Mouse (Mus musculus) intestine, postnatal 0 days (tissue): ENCODE results near the gene Psmb6. TPM values are rescaled to one million over a fixed set of nuclear protein-coding genes. Genes with fewer than 3 reads are reported as not detected.
"Not testable (repeated sequence)": the region's sequence is repeated elsewhere in the genome, so short reads cannot be mapped to it uniquely, and the experiment has no call there.

ENCODE experiments used
- ATAC-seq: fragments of 200-750 bp; cut with Nextera tagmentation; 2 replicates; pipeline ENCODE4 v1.8.0; 2017; ENCODE audit warnings: mild to moderate bottlenecking, moderate TSS enrichment, moderate library complexity
- H3K27ac ChIP-seq: fragments of 300-500 bp; sonication (generic); 2 replicates; pipeline ENCODE4 v1.5.1; 2014; ENCODE audit warnings: mild to moderate bottlenecking, low read depth, low read length, moderate library complexity
- H3K27me3 ChIP-seq: fragments of 300-500 bp; sonication (generic); replicated peaks from 2 replicates; pipeline ENCODE4 v1.6.1; 2014; ENCODE audit warnings: low read length, mixed read lengths; ENCODE audit not compliant: control insufficient read depth, insufficient read depth
- H3K36me3 ChIP-seq: fragments of 300-500 bp; sonication (generic); 2 replicates; pipeline ENCODE4 v1.6.1; 2014; ENCODE audit warnings: mild to moderate bottlenecking, moderate library complexity; ENCODE audit not compliant: control insufficient read depth, insufficient read depth
- H3K4me1 ChIP-seq: fragments of 300-500 bp; sonication (generic); replicated peaks from 2 replicates; pipeline ENCODE4 v1.6.1; 2014; ENCODE audit warnings: antibody characterized with exemption, low read length, mixed read lengths; ENCODE audit not compliant: control insufficient read depth, insufficient read depth
- H3K4me2 ChIP-seq: fragments of 300-500 bp; sonication (generic); replicated peaks from 2 replicates; pipeline ENCODE4 v1.6.1; 2014; ENCODE audit warnings: low read depth, mild to moderate bottlenecking, moderate library complexity
- H3K4me3 ChIP-seq: fragments of 300-500 bp; sonication (generic); 2 replicates; pipeline ENCODE4 v1.5.1; 2014; ENCODE audit warnings: low read depth, low read length
- H3K9ac ChIP-seq: fragments of 300-500 bp; sonication (generic); 2 replicates; pipeline ENCODE4 v1.6.1; 2014; ENCODE audit warnings: mild to moderate bottlenecking, low read depth, low read length
- H3K9me3 ChIP-seq: fragments of 300-500 bp; sonication (generic); 2 replicates; pipeline ENCODE4 v1.6.1; 2016; ENCODE audit warnings: mixed run types; ENCODE audit not compliant: control insufficient read depth
- CTCF ChIP-seq: sonication (generic); IDR thresholded peaks from 2 replicates; pipeline ENCODE4 v1.5.1; 2016; ENCODE audit warnings: low read depth, mild to moderate bottlenecking, control low read depth, antibody characterized with exemption, moderate library complexity
- WGBS: fragments of 180-500 bp; shearing (Covaris S2); extraction: QIAGEN DNeasy Blood & Tissue Kit; methylation state at CpG from one replicate; pipeline ENCODE4 v1.1.7; 2014; 5-methylcytosine and 5-hydroxymethylcytosine counted together
- polyA plus RNA-seq: library from polyadenylated mRNA; unstranded; fragments of >200 nt; fragmentation: Nextera tagmentation; extraction: Ambion mirVana; gene quantifications from 2 replicates; pipeline ENCODE4 v1.2.1, GENCODE M21; 2015

Psmb6 gene
- polyA plus RNA-seq, 1 experiment from 2014 or later, result 489 TPM

DNA sequence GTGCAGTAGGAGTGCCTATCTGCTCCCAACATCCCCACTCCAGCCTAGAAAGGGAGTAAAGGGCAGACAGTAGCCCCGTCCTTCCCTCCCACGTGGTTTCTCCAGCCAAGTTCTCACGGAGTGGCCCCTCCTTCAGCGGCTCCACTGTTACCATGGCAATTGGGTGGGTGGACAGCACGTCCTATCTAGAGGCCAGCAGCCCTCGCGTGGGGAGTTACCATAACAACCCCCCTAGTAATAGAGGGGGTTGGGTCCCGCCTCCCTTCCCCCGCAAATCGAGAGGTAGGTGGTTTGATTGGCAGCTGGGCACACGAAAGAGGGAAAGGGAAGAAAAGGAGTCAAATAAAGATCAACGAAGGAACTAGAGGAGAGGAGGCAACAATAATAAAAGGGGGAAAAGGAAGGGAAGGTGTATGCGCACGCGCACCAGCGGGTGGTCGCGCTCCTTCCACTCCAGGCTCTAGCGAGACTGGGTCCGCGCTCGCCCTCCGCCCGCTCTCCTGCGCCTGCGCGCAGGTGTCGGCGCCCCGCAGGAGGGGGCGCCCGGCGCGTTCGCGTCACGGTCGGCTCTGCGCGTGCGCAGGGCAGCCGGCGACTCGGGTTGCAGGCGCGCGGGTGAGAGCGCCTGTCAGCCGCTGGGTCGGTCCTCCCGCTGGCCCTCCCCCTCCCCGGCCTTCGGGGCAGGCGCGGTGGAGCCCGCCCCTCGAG is 37.3 kb downstream of the Psmb6 start, which contains the start of gene Mink1:
Gene Mink1 (plus strand): TSS at position 595 of the 708 bp plus-strand sequence.
- Histone ChIP-seq H3K4me2 (peak within 1 kb of the TSS; percentile 98), H3K9ac (peak within 1 kb of the TSS; percentile 78), H3K9me3 (no peaks in the 10 kb centered on the region), H3K27me3 (no peaks in the 10 kb centered on the region), H3K36me3 (peaks cover 9% of the 10 kb centered on the region; the same call in 1 of the 2 replicates), H3K27ac (peak within 1 kb of the TSS; percentile 80), H3K4me3 (peak within 1 kb of the TSS; percentile 91), H3K4me1 (no peaks in the 10 kb centered on the region)
- WGBS, result under 1% methylated on average over 56 of the region's 57 CpGs
- peak; percentile 84 for ATAC-seq
- TF ChIP-seq CTCF, result no peak; the same call in 1 of the 2 replicates

DNA sequence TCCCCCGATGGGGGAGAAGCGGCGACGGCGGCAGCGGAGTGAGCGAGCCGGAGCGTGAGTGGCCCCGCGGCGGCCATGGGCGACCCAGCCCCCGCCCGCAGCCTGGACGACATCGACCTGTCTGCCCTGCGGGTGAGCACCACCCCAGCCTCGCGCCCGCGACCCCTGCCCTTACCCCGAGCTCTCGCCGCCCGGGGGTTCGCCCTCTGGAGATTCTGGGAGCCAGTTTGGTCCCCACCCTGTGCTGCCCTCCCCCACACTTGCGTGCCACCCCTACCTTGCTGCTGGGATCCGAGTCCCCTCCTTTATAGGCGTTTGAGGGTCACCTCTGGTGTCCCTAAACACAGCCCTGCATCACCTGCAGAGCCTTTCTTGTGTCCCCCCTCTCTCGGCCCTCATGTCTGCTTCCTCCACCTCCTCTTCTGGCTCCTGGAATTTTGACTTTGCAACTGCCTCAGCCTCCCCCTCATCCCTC is 37.9 kb downstream of the Psmb6 start:
- ATAC-seq, result no peak; the same call in 1 of the 2 replicates
- WGBS, result 0% methylated on average over 24 of the region's 31 CpGs

GRCm38 (mm10) chr11:70563470-70564275 is 38.5 kb downstream of the Psmb6 start:
- Histone ChIP-seq H3K4me3 (peak overlapping the region; percentile 91), H3K27me3 (no peaks in the 10 kb centered on the region), H3K4me1 (no peaks in the 10 kb centered on the region), H3K9me3 (no peaks in the 10 kb centered on the region), H3K27ac (peak overlapping the region; percentile 80), H3K36me3 (peaks cover 13% of the 10 kb centered on the region; the same call in 1 of the 2 replicates), H3K9ac (peak overlapping the region; percentile 78; the same call in 1 of the 2 replicates), H3K4me2 (peak overlapping the region; percentile 98)
- TF ChIP-seq CTCF, result no peak
- WGBS, result 2% methylated on average over 25 of the region's 25 CpGs
- no peak for ATAC-seq

More for the DNA sequence above, 37.9 kb downstream of the Psmb6 start:
- Histone ChIP-seq H3K27me3 (no peaks in the 10 kb centered on the region), H3K4me1 (no peaks in the 10 kb centered on the region), H3K27ac (peak overlapping the region; percentile 80), H3K4me2 (peak overlapping the region; percentile 98), H3K9ac (peak overlapping the region; percentile 78), H3K9me3 (no peaks in the 10 kb centered on the region), H3K36me3 (peaks cover 9% of the 10 kb centered on the region; the same call in 1 of the 2 replicates), H3K4me3 (peak overlapping the region; percentile 91)
- TF ChIP-seq CTCF, result no peak

DNA sequence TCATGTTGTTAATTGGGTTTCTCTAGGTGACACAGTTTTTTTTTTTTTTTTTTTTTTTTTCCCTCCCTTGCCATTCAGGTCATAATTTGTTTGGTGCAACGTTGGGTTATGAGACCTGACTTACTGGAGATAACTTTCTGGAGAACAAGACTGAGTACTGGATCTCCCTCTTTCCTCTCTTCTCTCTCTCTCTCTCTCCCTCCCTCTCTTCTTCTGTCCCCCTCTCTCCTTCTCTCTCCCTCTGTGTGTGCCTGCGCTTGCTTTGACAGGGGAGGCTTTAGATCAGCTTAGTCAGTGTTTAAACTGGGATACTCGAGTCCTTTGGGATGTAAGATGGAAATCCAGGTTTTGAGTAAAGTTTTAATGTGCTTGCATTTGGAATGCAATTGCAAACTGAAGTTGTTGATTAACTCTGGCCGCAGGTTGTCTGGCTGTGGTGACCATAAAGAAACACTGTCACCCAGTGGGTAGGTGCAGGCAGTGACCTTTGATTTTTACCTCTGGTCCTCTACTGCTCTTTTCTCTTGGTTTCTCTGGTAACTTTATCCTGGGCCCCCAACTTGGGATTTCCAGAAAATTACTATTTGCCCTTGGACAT is 39.2 kb downstream of the Psmb6 start:
- H3K27ac ChIP-seq, result peak overlapping the region; percentile 80; the same call in 1 of the 2 replicates
- 9% methylated on average over 4 of the region's 4 CpGs for WGBS
- H3K36me3 ChIP-seq, result peaks cover 13% of the 10 kb centered on the region; the same call in 1 of the 2 replicates
- peak; percentile 51 for TF ChIP-seq CTCF
- H3K9ac ChIP-seq, result no peak overlapping the region
- peak overlapping the region; percentile 91 for H3K4me3 ChIP-seq
- no peaks in the 10 kb centered on the region for H3K4me1 ChIP-seq
- peak overlapping the region; percentile 98 for H3K4me2 ChIP-seq
- ATAC-seq, result no peak
- no peaks in the 10 kb centered on the region for H3K27me3 ChIP-seq
- no peaks in the 10 kb centered on the region for H3K9me3 ChIP-seq

- H3K27me3 ChIP-seq, result no peaks in the 10 kb centered on the region
- H3K9me3 ChIP-seq, result no peaks in the 10 kb centered on the region
- no peak for TF ChIP-seq CTCF
- H3K27ac ChIP-seq, result no peak overlapping the region; the same call in 1 of the 2 replicates
- H3K4me2 ChIP-seq, result no peak overlapping the region
- no peaks in the 10 kb centered on the region for H3K4me1 ChIP-seq
- H3K4me3 ChIP-seq, result no peak overlapping the region
- no peak overlapping the region for H3K9ac ChIP-seq
- peaks cover 13% of the 10 kb centered on the region; the same call in 1 of the 2 replicates for H3K36me3 ChIP-seq
- no peak for ATAC-seq
- WGBS, result 68% methylated on average over 7 of the region's 7 CpGs
Measured at GRCm38 (mm10) chr11:70566586-70566985, 41.4 kb downstream of the Psmb6 start.

DNA sequence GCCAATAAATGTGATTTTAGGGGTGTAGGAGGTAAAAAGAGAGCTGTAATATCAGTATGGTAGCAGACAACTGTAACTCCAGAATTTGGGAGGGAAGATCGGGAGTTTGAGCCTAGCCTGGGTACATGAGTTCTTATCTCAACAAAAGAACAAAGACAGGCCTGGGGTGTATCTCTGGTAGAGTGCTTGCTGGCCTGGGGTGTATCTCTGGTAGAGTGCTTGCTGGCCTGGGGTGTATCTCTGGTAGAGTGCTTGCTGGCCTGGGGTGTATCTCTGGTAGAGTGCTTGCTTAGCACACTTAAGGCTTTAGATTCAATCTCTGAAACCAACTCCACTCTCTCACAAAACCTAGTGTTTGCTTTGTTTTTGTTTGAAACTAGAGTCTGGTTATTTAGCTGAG is 45.4 kb downstream of the Psmb6 start:
- not testable (repeated sequence) for ATAC-seq, H3K27ac ChIP-seq, H3K27me3 ChIP-seq, H3K4me2 ChIP-seq, H3K9ac ChIP-seq, H3K4me1 ChIP-seq, H3K9me3 ChIP-seq, H3K4me3 ChIP-seq
- WGBS, result 87% methylated on average over 1 of the region's 1 CpGs
- peaks cover 13% of the 10 kb centered on the region; the same call in 1 of the 2 replicates for H3K36me3 ChIP-seq
